Mouse (Mus musculus): ENCODE measurements around the gene Bnc2. TPM values are rescaled to one million over a fixed set of nuclear protein-coding genes. Genes with fewer than 3 reads are reported as not detected.

Gene Bnc2
- total RNA-seq, 4 experiments from 2014 or later, result 2.9 to 4.7 (median 3.6) TPM

DNA sequence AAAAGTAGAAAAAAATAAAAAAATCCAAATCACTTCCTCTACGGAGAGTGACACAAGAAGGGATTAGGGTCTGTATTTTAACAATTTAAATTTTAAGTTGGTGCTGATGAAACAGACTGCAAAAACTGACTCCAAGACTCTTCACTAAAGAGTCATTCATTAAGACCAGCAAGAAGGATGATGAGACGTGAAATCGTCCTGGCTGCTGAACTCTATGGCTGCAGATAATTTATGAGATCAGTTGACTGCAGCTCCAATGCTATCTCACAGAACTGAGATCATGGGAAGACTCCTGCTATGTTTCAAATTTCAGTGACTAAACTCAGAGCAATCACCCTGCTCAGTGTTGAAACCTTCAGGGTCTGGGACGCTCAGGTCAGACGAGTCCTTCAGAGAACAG, 345.4 kb downstream of the Bnc2 start:
- DNase-seq (ENCODE audit: low spot score in 2 of 2), result no peak

DNA sequence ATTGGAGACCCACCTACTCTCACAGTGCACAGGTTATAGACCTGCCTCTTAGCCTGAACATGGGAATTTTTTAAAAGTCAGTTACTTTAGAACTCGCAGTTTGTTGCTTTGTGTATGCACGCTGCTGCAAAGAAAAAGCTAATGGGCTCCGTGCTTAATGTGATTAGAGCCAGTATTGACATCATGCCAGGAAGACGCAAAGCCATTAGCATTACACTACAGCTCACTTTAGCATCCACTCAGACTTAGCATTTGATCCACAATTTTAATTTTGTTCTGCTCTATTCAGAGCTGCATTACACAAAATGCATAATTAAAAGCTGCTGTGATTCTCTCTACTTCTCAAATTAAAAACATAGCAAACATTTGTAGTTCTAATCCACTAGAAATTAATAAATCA, 350.7 kb downstream of the Bnc2 start:
- no peak for DNase-seq (ENCODE audit: low spot score in 2 of 2)

DNA sequence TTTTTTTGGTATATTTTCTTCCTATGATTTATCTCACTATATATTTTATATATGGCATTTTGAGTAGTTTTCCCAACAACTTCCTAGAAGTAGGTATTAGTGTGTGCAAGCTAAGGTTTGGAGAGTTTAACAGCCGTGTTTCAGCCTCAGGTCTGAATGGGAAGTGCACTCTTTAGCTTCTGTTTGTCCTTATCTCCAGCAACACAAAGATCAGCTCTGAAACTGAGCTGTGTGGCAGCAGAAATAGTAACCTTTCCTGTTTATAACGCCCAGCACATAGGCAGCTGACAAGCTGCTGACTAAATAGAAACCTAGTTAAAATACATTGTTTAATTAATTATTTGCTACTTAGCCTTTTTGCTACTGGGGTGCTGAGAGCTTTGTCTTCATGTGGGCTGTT, 353.5 kb downstream of the Bnc2 start:
- no peak for DNase-seq (ENCODE audit: low spot score in 2 of 2)

DNA sequence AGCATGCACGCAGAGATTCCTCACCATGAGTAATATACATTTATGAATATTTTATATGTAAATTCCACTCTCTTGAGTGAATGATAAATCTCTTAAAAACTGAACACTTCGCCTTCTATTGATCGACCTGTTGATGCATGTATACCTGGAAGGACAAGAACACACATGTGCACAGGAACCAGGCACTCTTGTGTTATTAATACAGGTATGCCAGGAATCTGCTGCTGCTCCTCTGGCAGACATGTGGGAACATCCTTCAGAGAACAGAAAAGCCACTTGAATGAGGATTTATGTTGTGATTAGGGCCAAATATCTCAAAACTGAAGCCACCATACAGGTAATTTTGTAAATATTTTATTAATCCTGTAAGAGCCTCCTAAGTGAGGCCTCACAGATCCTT, 357.7 kb downstream of the Bnc2 start:
- no peak for DNase-seq (ENCODE audit: low spot score in 2 of 2)

DNA sequence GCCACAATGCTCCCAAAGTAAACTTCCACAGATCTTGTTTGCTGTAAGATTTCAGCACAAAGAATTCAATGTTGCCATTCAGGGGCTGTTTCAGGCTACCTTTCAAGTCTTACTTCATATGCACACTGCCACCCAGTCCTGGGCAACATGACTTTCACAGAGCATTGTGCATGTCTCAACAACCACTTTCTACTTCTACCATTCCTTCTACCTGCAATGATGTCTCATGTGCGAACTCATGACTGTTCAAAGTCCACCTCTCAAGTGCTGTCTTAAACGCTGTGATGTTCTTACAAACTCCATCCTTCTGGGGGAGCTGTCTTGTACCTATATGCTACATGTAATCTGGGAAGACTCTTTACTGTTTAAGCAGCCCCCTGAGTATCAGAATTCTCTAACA, 363.7 kb downstream of the Bnc2 start:
- DNase-seq (ENCODE audit: low spot score in 2 of 2), result no peak

DNA sequence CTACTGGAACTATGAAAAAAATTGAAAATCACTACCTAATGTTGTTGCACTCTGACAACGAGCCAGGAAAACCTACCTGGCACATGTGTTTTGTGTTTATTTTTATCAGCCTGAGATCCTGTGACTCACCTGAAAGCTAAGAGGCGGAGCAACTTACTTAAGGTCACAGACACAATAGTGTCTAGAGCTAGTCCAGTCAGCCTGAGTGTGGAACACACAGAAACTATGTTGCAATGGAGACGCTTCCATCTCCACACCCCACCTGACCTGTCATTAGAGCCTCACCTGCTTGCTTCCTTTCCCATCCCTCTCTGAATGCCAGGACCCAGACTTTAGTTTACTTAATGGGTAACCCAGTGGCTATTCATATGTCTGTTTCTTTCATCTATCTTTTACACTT, 364.2 kb downstream of the Bnc2 start:
- DNase-seq (ENCODE audit: low spot score in 2 of 2), result no peak

DNA sequence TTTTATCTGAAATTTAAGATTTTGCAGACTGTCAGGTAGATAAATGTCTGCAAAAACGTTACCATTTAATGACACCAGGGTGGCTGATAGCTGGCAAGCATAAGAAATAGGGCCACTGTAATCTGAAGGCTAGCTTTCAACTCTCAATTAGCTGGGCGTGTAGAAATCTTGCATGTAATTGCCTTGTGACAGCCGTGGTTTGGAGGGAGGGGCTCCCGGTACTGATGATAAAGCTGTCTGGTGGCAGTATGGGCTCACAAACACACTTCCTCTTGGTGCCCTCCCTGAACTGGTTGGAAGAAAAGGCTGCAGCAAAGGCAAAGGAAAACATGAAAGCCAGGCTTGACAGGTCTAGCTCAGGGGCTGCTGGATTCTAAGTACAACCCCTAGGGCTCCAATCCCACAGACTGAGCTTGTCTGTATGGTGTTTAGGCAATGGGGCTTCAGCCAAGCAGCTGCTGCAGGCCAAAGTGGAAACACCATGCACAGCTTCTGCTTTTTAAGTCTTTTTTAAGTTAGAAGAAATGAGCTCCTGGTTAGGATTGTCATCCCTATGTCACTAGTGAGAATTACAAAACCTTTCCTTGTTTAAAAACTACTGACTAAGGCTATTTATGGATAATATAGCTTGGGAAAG, 366.7 kb downstream of the Bnc2 start:
- no peak for DNase-seq (ENCODE audit: low spot score in 2 of 2)

DNA sequence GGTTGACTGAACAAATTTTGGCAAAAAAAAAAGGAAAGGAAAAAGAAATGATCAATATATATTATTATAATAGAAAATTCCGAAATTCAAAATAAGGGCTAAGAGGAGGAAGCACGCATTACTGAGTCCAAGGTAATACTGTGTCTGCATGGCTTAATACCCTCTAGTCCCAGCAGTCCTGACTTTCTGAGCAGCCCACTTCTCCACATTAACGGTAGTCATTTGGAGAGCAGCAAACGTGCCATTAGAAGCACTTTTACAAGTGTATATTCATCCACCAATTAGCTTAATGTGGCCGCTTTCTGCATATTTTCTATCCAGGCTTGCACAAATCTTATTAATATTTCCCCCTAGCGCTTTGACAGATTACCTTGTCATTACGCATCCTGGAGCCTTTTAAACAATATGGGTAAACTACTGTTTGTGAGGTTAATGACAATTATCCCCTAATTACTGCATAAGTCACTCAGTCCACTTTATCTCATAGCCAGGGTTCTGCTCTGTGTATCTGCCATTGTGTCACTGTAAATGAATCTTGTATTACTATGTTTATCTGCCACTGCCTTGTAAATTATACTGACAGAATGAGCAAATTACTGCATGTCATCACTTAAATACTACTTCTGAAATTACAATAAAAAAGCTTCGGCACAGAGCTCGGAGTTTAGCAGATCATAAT, 368.0 kb downstream of the Bnc2 start:
- DNase-seq (ENCODE audit: low spot score in 2 of 2), result no peak

DNA sequence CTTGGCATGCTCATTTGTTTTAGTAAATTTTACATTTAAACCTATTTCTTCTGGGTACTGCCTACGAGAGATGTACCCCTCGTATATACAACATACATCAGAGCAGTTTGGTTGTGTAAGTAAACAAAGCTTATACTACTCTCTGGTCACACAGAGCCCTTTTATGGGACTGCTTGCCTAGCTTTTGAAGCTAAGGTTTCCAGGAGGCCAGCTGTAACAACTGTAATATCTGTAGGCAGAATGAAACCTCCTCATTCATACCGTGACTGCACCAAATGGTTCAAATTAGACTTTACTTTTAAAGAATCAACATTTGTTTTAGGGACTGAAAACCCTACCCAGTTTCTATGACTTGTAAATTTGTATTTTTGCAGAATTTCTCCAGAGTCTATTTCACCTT, 372.1 kb downstream of the Bnc2 start:
- no peak for DNase-seq (ENCODE audit: low spot score in 2 of 2)

DNA sequence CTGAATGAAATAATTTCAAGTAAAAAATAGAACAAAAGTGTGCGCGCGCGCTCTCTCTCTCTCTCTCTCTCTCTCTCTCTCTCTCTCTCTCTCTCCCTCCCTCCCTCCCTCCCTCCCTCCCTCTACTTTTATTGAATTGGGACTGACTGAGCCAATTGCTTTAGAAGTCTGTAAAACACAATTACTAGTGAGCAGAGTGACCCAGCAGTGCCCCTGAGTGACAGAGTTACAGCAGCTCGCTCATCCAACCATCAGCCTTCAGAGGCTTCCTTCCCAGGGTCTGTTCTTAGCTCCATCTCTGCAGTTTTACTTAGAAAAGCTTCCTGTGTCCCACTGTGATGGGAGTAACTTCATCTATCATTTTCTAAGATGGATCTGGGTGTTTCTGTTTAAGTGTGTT, 389.9 kb downstream of the Bnc2 start:
- no peak for DNase-seq (ENCODE audit: low spot score in 2 of 2)

DNA sequence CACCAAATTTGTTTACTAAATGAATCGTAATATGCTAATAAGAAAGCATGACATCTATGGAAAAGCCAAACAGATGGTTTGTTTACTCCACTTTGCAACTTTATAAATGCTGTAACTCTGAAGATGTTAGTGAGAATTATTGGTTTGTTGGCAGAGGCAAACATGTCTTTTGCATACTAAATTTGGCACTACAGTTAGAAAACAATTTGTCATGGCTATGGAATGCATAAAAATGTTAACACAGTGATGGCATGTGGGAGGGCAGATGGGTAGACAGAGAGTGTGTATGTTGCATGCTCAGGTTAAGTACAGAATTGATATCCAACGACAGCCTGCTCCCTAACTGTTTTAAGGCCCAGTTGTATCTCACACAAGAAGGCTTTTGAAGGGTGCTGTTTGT, 392.4 kb downstream of the Bnc2 start:
- DNase-seq (ENCODE audit: low spot score in 2 of 2), result no peak

DNA sequence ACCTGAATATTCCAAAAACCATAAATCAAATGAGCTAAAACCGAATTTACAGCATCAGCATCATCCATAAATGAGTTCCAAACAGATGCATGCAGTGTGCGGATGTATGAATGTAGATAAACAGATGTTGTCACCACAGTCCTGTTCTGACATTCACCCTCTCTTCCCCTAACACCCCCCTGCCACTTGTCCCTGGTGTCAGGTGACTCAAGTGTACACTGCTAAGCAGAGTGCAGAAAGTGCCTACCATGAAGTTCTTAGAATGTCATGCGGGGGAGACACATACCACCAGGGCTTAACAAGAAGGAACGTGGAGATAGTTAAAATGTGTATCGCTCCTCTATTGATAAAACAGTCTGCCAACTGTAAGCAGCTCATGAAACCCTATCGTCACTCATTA, 396.9 kb downstream of the Bnc2 start:
- DNase-seq (ENCODE audit: low spot score in 2 of 2), result no peak

DNA sequence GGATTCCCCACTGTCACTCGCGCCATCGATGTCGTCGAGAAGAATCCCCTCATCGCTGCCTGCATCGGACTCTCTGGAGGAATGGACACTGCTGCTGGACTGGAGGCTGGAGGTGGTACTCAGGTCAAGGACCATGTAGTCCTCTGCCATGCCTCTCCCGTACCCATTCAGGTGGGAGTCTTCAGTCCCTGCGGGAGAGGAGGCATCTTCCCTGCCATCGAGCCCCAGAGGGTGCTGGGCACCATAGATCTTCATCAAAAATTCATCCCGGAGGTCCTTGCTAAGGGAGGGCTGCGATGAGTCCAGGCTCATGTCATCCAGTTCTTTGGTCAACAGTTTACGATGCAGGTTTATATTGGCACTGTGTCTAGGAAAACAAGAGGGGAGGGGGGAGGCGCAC, 399.0 kb downstream of the Bnc2 start:
- DNase-seq (ENCODE audit: low spot score in 2 of 2), result no peak

DNA sequence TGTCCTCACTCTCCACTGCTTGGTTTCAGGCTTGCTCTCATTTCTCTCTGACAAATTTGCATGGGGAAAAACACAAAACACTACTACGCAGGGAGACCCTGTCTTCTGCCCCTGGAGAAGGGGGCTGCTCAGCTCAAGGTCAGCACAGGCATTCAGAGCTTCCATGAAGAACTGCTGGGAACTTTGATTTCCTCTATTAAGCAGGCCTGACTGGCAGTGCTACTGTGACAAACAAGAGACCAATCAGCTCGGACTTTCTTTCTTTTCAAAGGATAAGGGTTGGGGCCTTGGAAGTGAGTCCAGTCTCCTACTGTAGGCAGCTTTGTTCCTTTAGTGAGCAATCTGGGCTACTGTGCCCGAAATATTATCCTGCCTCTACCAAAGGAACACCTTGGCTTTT, 400.9 kb downstream of the Bnc2 start:
- no peak for DNase-seq (ENCODE audit: low spot score in 2 of 2)

DNA sequence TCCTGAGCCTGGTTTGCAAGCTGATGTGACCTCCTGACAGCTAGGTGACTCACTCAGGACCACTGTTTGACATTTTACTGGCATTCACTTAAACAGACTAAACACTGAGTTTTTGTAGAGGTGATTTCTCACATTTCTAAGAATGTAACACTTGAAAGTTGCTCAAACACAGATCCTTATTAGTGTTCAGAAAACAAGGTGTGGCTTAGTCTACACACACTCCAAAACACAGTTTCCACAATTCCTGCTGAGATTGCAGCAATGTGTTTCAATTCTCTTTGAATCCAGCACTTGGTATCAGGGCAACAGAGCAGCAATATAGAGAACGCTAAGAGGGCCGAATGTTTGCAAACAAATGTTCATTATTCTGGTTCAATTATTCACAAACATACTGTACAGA, 402.2 kb downstream of the Bnc2 start:
- no peak for DNase-seq (ENCODE audit: low spot score in 2 of 2)

DNA sequence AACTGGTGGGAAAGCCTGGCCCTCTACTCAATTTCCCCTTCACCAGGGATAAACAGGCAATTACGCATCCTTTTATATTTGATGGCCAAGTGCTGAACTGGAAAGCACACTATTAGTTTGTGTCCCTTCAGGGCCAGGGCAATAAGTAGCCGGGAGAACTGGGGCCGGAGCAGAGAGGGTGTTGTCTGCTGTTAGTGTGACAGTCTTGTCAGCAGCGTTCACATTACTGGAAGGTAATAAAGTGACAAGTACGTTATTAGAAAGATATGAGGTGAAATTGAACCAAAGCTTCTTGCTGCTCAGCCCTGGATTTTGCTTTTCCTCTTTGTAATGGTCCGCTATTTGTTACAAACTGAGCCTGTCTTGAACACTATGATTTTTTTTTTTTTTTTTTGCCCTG, 405.2 kb downstream of the Bnc2 start:
- DNase-seq (ENCODE audit: low spot score in 2 of 2), result no peak

DNA sequence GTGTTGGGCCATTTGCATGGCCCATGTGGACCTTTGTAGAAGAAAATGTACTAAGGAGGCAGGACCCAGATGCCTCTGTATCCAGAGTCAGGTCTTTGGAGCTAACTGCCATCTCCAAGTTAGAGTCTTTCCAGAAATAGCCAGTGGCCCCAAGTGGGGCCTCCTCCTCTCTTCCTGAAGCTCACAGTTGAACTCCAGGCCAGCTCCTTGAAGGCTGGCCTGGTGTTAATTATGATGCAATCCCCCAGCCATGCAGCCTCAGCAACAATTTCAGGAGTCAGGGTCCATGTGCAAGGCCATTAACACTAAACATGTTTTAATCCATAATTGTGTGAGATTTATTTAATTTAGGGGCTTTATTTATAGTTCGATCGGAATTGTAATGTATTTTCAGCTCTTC, 427.7 kb downstream of the Bnc2 start:
- no peak for DNase-seq (ENCODE audit: low spot score in 2 of 2)

DNA sequence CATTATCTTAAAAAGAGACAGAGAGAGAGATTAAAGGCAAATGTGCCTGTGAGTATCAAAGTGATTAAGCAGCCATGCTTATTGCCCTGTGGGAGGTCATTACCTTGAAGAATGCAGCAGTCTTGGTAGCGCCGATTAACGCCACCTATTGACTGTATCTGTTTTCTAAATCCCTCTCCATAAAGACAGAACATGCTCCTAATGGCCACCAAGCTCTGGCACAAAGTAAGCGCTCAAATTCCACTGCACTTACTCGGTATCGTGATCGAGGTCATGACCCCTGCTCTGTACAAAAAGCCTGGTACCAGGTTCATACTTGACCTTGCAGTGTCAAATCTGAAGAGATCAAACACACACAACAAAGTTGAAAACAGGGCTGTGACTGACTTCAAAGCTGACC, 442.7 kb downstream of the Bnc2 start:
- DNase-seq (ENCODE audit: low spot score in 2 of 2), result no peak

DNA sequence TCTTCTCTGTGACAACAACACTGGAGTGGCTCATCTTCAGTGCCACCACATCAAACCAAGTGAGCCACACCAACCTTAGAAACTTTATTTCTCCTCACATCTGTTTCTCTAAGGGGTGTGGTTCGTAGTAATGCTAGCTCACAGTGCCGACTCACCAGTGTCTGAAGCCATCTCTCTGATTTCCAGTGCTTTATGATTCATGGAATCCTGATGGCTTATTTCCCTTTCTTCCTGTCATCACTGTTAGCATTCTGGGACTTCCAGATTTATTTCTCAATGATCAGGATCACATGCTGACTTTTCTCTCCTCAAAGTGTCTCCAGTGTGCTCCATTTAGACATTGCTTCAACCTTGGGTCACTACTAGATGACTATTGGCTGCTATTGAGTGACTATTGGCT, 443.8 kb downstream of the Bnc2 start:
- DNase-seq (ENCODE audit: low spot score in 2 of 2), result no peak

DNA sequence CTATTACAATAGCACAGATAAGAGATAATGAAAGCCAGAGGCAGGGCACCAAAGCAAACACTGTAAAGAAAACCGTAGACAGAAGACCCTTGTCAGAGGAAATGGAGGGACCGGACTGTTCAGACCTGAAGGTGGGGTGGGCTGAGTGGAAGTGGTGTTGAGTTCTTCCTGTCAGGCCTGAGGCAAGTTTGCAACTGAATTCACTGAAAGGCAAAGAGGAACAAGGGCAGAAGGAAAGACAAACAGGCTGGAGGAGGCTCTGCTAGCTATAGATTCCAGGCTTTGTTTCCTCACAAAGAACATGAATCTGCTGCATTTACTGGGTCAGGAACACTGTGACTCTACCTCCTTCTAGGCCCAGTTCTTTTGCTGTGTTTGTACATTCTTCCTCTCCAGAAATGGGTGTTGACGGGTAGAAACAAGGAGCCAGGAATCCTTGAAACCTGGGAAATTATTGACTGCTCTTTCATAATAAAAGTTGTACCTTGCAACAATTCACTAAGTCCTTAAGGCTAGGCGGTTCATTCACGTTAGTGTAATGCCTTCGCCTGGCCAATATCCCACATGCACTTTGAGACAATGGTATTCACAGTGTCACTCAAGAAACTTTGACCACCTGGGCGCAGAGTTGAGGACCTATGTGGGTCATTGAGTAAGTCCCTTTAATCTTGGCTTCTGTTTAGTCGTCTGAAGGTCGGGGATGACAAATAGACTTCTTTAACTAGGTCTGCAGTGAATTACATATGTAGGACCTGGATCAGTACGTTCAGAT, 445.7 kb downstream of the Bnc2 start:
- no peak for DNase-seq (ENCODE audit: low spot score in 2 of 2)

DNA sequence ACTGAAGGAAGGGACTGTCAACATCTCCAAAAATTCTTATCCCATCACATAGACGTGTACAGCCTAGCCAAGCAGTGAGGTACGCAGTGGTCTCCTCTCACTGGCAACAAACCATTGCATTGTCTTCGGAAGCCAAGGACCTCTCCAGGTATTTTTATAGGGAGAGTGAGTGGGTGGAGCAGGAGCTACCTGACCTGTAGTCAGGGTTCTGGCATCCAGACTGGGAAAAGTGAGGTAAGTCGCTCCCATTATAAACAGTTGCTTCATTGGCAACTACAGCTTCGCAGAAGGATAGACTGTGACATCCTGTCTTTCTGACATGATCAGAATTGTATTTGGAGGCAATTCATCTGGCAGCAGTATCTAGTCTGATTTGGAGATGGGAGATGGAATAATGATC, 446.5 kb downstream of the Bnc2 start:
- DNase-seq (ENCODE audit: low spot score in 2 of 2), result no peak
